Mouse (Mus musculus) midbrain, embryonic 14.5 days (tissue): ENCODE results near the gene Pigyl. TPM values are rescaled to one million over a fixed set of nuclear protein-coding genes. Genes with fewer than 3 reads are reported as not detected.
A peak's percentile ranks its signal among the peaks of the same experiment; 100 is the strongest.

Source experiments
- ATAC-seq: fragments of 200-750 bp; cut with Nextera tagmentation; 2 replicates; pipeline ENCODE4 v1.8.0; 2017; ENCODE audit warnings: moderate number of reproducible peaks, moderate library complexity; ENCODE audit not compliant: low FRiP score, low TSS enrichment
- DNase-seq: peaks from one replicate; pipeline ENCODE4 v3.0.0-alpha.2; 2015
- H3K27ac ChIP-seq: fragments of 300-500 bp; sonication (generic); replicated peaks from 2 replicates; pipeline ENCODE4 v1.5.1; 2014; ENCODE audit warnings: mild to moderate bottlenecking, low read depth, low read length, moderate library complexity
- H3K27me3 ChIP-seq: fragments of 300-500 bp; sonication (generic); 2 replicates; pipeline ENCODE4 v1.6.1; 2014; ENCODE audit warnings: low read length, control low read depth, mixed read lengths; ENCODE audit not compliant: control insufficient read depth, insufficient read depth
- H3K36me3 ChIP-seq: fragments of 300-500 bp; sonication (generic); 2 replicates; pipeline ENCODE4 v1.6.1; 2014; ENCODE audit warnings: low read length, control low read depth; ENCODE audit not compliant: control insufficient read depth, insufficient read depth
- H3K4me1 ChIP-seq: fragments of 300-500 bp; sonication (generic); 2 replicates; pipeline ENCODE4 v1.6.1; 2014; ENCODE audit warnings: mild to moderate bottlenecking, antibody characterized with exemption, low read length, control low read depth; ENCODE audit not compliant: control insufficient read depth, insufficient read depth
- H3K4me2 ChIP-seq: fragments of 300-500 bp; sonication (generic); 2 replicates; pipeline ENCODE4 v1.6.1; 2014; ENCODE audit warnings: mild to moderate bottlenecking, low read length, moderate library complexity
- H3K4me3 ChIP-seq: fragments of 300-500 bp; sonication (generic); replicated peaks from 2 replicates; pipeline ENCODE4 v1.5.1; 2014; ENCODE audit warnings: low read depth, low read length
- H3K9ac ChIP-seq: fragments of 300-500 bp; sonication (generic); replicated peaks from 2 replicates; pipeline ENCODE4 v1.6.1; 2014; ENCODE audit warnings: mild to moderate bottlenecking, low read length, moderate library complexity
- H3K9me3 ChIP-seq: fragments of 300-500 bp; sonication (generic); 2 replicates; pipeline ENCODE4 v1.6.1; 2016; ENCODE audit warnings: low read length, control low read depth, mixed read lengths; ENCODE audit not compliant: control insufficient read depth
- WGBS: fragments of 180-500 bp; shearing (Covaris S2); extraction: QIAGEN DNeasy Blood & Tissue Kit; methylation state at CpG from one replicate; pipeline ENCODE4 v1.1.7; 2014; 5-methylcytosine and 5-hydroxymethylcytosine counted together
- polyA plus RNA-seq: library from polyadenylated mRNA; unstranded; fragments of >200 nt; fragmentation: Nextera tagmentation; extraction: Ambion mirVana; gene quantifications from 2 replicates; pipeline ENCODE4 v1.2.1, GENCODE M21; 2014

Pigyl gene
- polyA plus RNA-seq, 1 experiment from 2014 or later = 94.1 TPM

- Histone ChIP-seq H3K36me3 (no peaks in the 10 kb centered on the region), H3K27me3 (no peaks in the 10 kb centered on the region), H3K4me3 (peak overlapping the region; percentile 60), H3K27ac (peak overlapping the region; percentile 80), H3K9me3 (no peaks in the 10 kb centered on the region), H3K4me1 (0 out of 2 replicates have a peak, but pooled peaks cover 3% of the 10 kb centered on the region), H3K9ac (peak overlapping the region; percentile 76), H3K4me2 (peak overlapping the region; percentile 87)
- DNase-seq (peak; percentile 86), ATAC-seq (peak; percentile 86)
- 1% methylated on average over 53 of the region's 54 CpGs for WGBS
Observed at GRCm38 (mm10) chr9:22164711-22165668, 8.3 kb downstream of the Pigyl start.

GRCm38 (mm10) chr9:22165964-22166363 is 9.3 kb downstream of the Pigyl start:
- no peaks in the 10 kb centered on the region for H3K9me3 ChIP-seq
- H3K36me3 ChIP-seq = no peaks in the 10 kb centered on the region
- no peak for ATAC-seq
- H3K4me3 ChIP-seq = no peak overlapping the region
- H3K9ac ChIP-seq = no peak overlapping the region
- no peaks in the 10 kb centered on the region for H3K27me3 ChIP-seq
- 0 out of 2 replicates have a peak, but pooled peaks cover 3% of the 10 kb centered on the region for H3K4me1 ChIP-seq
- no peak overlapping the region for H3K27ac ChIP-seq
- no peak overlapping the region for H3K4me2 ChIP-seq
- WGBS = 56% methylated on average over 6 of the region's 6 CpGs
- DNase-seq = no peak

DNA sequence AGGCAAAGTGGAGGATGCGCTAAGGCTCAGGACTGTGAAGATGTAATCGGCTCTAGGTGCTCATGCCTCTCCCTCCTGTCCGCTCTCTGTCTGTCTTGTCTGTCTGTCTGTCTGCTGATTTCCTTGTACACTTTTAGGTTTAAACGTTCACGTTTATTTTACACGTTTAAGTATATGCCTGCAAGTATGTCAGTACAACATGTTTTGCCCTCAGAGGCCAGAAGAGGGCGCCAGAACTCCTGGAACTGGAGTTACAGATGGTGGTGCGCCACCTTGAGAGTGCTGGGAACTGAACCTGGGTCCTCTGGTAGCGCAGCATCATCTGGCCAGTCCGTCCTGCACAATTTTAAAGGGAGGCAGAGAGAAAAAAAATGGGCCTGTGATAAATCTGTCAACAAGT is 10.0 kb downstream of the Pigyl start:
- DNase-seq (no peak), ATAC-seq (no peak)
- Histone ChIP-seq H3K9ac (no peak overlapping the region), H3K9me3 (no peaks in the 10 kb centered on the region), H3K4me2 (no peak overlapping the region), H3K4me1 (0 out of 2 replicates have a peak, but pooled peaks cover 3% of the 10 kb centered on the region), H3K36me3 (no peaks in the 10 kb centered on the region), H3K4me3 (no peak overlapping the region), H3K27me3 (no peaks in the 10 kb centered on the region), H3K27ac (no peak overlapping the region)
- 92% methylated on average over 10 of the region's 10 CpGs for WGBS

DNA sequence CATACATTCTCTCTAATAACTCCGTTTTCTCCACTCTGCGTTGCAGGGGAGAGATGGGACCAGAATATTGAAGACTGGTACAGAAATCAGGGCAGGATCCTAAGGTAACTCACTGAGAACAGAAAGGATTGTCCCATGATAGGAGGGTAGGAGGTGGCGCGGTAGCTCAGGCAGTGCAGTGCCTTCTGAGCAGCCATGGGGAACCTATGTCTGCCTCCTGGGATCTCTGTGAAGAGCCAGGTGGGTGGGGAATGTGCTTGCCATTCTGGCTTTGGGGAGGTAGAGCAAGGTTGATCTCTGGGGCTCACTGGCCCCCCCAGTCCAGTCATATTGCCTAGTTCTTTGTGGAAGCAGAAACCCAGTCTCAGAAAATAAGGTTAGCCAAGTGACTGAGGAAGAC is 11.1 kb downstream of the Pigyl start:
- Histone ChIP-seq H3K4me2 (no peak overlapping the region), H3K27ac (no peak overlapping the region), H3K9ac (no peak overlapping the region), H3K4me3 (no peak overlapping the region), H3K4me1 (0 out of 2 replicates have a peak, but pooled peaks cover 3% of the 10 kb centered on the region), H3K27me3 (no peaks in the 10 kb centered on the region), H3K9me3 (no peaks in the 10 kb centered on the region), H3K36me3 (no peaks in the 10 kb centered on the region)
- ATAC-seq = no peak
- 98% methylated on average over 4 of the region's 4 CpGs for WGBS
- DNase-seq = no peak

DNA sequence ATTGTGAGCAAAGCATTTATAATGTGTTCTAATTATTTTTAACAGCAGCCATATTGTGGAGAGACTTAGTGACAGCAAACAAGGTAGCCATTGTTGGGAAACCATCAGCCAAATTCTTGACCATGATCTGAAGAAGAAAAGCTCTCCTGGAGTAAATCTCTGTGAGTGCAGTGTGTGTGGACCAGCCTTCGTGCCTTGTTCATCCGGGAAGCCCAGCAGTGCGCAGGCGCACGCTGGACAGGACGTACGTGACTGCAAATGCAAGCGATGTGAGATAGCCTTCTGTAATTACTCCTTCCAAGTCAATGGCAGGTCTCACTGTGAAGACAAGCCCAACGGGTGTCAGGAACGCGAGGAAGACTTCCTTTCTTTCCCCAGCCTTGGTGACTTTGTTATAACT is 12.7 kb downstream of the Pigyl start:
- DNase-seq (no peak), ATAC-seq (no peak)
- H3K4me3 ChIP-seq = no peak overlapping the region
- H3K4me1 ChIP-seq = 0 out of 2 replicates have a peak, but pooled peaks cover 3% of the 10 kb centered on the region
- no peak overlapping the region for H3K9ac ChIP-seq
- no peaks in the 10 kb centered on the region for H3K9me3 ChIP-seq
- no peaks in the 10 kb centered on the region for H3K36me3 ChIP-seq
- H3K27me3 ChIP-seq = no peaks in the 10 kb centered on the region
- H3K4me2 ChIP-seq = no peak overlapping the region
- H3K27ac ChIP-seq = no peak overlapping the region
- 95% methylated on average over 11 of the region's 11 CpGs for WGBS

DNA sequence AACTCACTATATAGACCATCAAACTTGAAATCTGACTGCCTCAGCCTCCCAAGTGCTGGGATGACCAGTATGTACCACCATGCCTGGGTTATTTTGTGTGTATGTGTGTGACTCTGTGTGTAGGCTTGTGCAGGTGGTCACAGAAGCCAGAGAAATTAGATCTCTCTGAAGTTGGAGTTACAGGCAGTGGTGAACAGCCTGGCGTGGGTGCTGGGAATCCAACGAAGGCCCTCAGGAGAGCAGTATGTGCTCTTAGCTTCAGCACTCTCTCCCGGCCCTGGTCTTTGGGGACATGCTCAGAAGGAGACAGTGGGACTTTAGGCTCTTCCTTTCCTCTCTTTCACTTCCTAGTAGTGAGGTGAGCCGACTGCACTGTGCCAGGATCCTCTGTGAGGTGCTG is 15.7 kb downstream of the Pigyl start:
- Histone ChIP-seq H3K4me2 (no peak overlapping the region), H3K4me3 (no peak overlapping the region), H3K36me3 (no peaks in the 10 kb centered on the region), H3K27ac (no peak overlapping the region), H3K9me3 (no peaks in the 10 kb centered on the region), H3K4me1 (no peaks in the 10 kb centered on the region), H3K9ac (no peak overlapping the region), H3K27me3 (no peaks in the 10 kb centered on the region)
- ATAC-seq (no peak), DNase-seq (no peak)
- 90% methylated on average over 4 of the region's 4 CpGs for WGBS

GRCm38 (mm10) chr9:22188025-22188611 is 31.5 kb downstream of the Pigyl start, which contains the start of gene Zfp872:
Gene Zfp872 (plus strand): TSS chr9:22188090.
- Histone ChIP-seq H3K27ac (no peak within 1 kb of the TSS), H3K36me3 (no peaks in the 10 kb centered on the region), H3K9me3 (peaks cover 8% of the 10 kb centered on the region; the same call in 1 of the 2 replicates), H3K27me3 (peaks cover 6% of the 10 kb centered on the region; the same call in 1 of the 2 replicates), H3K4me1 (no peaks in the 10 kb centered on the region), H3K9ac (peak within 1 kb of the TSS; percentile 47), H3K4me2 (peak within 1 kb of the TSS; percentile 66), H3K4me3 (peak within 1 kb of the TSS; percentile 39)
- peak; percentile 63 for DNase-seq
- peak; percentile 72 for ATAC-seq
- 15% methylated on average over 43 of the region's 43 CpGs for WGBS

DNA sequence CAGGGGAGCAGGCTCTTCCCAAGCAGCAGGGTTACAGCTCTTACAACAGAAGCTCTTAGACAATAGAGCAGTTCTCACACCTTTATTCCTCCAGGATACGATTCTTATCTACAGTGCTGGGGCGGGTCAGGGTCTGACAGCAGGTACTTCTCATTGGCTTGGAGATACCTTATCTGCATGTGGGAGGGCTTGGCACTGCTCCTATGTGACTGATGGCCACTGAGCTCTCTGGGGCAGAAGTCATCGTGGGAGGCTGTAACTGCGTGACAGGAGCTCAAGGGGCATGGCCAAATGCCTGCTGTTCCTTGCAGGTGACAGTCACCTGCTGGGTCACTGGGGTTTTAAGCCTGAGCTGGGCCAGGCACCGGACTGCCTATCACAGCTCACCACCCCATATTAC is 39.8 kb downstream of the Pigyl start:
- Histone ChIP-seq H3K4me2 (no peak overlapping the region), H3K9me3 (0 out of 2 replicates have a peak, but pooled peaks cover 4% of the 10 kb centered on the region), H3K27me3 (no peaks in the 10 kb centered on the region), H3K4me3 (no peak overlapping the region), H3K36me3 (no peaks in the 10 kb centered on the region), H3K27ac (no peak overlapping the region), H3K4me1 (no peaks in the 10 kb centered on the region), H3K9ac (no peak overlapping the region)
- ATAC-seq (no peak), DNase-seq (no peak)
- 53% methylated on average over 5 of the region's 5 CpGs for WGBS
